Mouse (Mus musculus): Measurements from ENCODE around the gene Prkg1.

- TF ChIP-seq CTCF (IDR thresholded peaks at IDR 0.05; ENCODE audit: control insufficient read depth, insufficient read depth, insufficient replicate concordance, low read depth, low read length) (no peak), POLR2A (IDR thresholded peaks at IDR 0.05; ENCODE audit: control insufficient read depth, low read depth, low read length) (no peak)
Measured at GRCm38 (mm10) chr19:31284581-31284980, 480.3 kb downstream of the Prkg1 start.
